Mouse (Mus musculus): ENCODE data around the gene Tecpr1. TPM values are rescaled to one million over a fixed set of nuclear protein-coding genes. Genes with fewer than 3 reads are reported as not detected.

Gene Tecpr1
- polyA plus RNA-seq, 1 experiment from 2014 or later: 2.5 TPM

DNA sequence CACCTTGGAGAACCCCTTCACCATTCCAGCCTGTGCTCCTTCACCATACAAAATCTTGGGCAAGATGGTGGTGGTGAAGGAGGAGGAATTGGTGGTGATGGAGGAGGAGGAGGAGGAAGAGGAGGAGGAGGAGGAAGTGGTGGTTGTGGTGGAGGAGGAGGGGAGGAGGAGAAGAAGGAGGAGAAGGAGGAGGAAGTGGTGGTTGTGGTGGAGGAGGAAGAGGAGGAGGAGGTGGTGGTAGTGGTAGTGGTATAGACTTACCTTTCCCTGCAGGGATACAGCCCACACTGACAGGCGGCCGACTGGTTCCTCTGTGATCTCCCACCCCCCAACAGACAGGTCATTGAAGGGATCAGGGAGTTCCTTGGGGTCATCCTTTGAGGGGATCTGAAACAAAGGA, 7.4 kb downstream of the Tecpr1 start:
- ATAC-seq: no peak
- no peak for DNase-seq
- H3K4me2 ChIP-seq (ENCODE audit: low read depth, low read length): no peak overlapping the region
- no peak overlapping the region for H3K4me3 ChIP-seq (ENCODE audit: low read depth, low read length)
- TF ChIP-seq CTCF (IDR thresholded peaks at IDR 0.05; ENCODE audit: low read depth) (no peak), EP300 (IDR thresholded peaks at IDR 0.05; ENCODE audit: low read depth) (no peak)
- no peaks in the 10 kb centered on the region for H3K27me3 ChIP-seq (ENCODE audit: insufficient read depth, low read length)
- H3K36me3 ChIP-seq (replicated peaks; ENCODE audit: insufficient read depth, low read length): peaks cover 11% of the 10 kb centered on the region
- no peaks in the 10 kb centered on the region for H3K4me1 ChIP-seq (ENCODE audit: insufficient read depth)
- no peak overlapping the region for H3K9ac ChIP-seq (replicated peaks)
- H3K9me3 ChIP-seq (ENCODE audit: low read length): no peaks in the 10 kb centered on the region
- WGBS (ENCODE audit: insufficient replicate concordance): 42% methylated on average over 2 of the region's 2 CpGs
- no peak overlapping the region for H3K27ac ChIP-seq (ENCODE audit: low read depth)

DNA sequence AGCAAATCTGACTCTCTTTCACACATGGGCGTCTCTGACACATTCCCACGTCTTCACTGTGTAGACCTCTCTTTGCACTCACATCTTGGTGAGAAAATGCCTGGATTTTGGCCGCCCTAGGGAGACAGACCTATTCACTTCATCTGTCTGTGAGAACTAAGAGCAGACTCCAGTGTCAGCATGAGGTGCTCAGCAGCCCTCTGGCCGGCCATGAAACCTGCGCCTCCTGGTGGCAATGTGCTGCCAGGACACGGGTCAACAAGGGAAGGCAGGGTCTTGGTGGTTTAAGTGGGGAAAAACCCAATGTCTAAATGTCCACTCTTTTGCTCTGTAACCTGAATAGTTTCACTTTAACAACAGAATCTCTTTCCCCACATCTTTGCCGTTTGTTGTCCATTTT, 9.0 kb downstream of the Tecpr1 start:
- WGBS (ENCODE audit: insufficient replicate concordance): 35% methylated on average over 7 of the region's 7 CpGs
- peak; percentile 67 for DNase-seq
- no peak; the same call in 1 of the 2 replicates for ATAC-seq
- no peak overlapping the region for H3K27ac ChIP-seq (ENCODE audit: low read depth)
- peaks cover 14% of the 10 kb centered on the region for H3K36me3 ChIP-seq (replicated peaks; ENCODE audit: insufficient read depth, low read length)
- H3K9ac ChIP-seq (replicated peaks): no peak overlapping the region
- no peaks in the 10 kb centered on the region for H3K27me3 ChIP-seq (ENCODE audit: insufficient read depth, low read length)
- no peak overlapping the region for H3K4me3 ChIP-seq (ENCODE audit: low read depth, low read length)
- H3K9me3 ChIP-seq (ENCODE audit: low read length): no peaks in the 10 kb centered on the region
- no peak for TF ChIP-seq EP300 (IDR thresholded peaks at IDR 0.05; ENCODE audit: low read depth)
- TF ChIP-seq CTCF (IDR thresholded peaks at IDR 0.05; ENCODE audit: low read depth): peak; percentile 90
- H3K4me2 ChIP-seq (ENCODE audit: low read depth, low read length): no peak overlapping the region
- H3K4me1 ChIP-seq (ENCODE audit: insufficient read depth): no peaks in the 10 kb centered on the region

DNA sequence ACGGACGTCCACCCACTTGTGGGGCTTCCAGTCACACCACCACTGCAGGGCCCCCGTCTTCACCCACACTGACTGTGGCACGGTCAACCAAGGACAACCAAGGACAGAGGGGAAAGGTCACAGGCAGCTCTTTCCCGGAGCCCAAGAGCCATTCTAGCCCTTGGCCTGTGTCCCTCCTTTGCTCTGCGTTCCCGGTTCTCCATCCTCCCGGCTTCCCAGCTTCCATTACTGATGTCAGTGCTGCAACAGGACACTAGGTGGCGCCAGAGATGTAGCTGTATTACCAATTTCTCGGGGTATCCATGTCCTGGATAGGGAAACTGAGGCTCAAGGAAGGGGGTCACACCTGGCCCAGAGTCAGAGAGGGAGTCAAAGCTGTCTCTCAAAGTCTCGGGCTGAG, 15.9 kb downstream of the Tecpr1 start:
- no peaks in the 10 kb centered on the region for H3K4me1 ChIP-seq (ENCODE audit: insufficient read depth)
- no peak for ATAC-seq
- H3K9me3 ChIP-seq (ENCODE audit: low read length): 0 out of 2 replicates have a peak, but pooled peaks cover under 1% of the 10 kb centered on the region
- no peak overlapping the region for H3K9ac ChIP-seq (replicated peaks)
- no peak overlapping the region for H3K4me2 ChIP-seq (ENCODE audit: low read depth, low read length)
- H3K4me3 ChIP-seq (ENCODE audit: low read depth, low read length): no peak overlapping the region
- H3K27me3 ChIP-seq (ENCODE audit: insufficient read depth, low read length): no peaks in the 10 kb centered on the region
- DNase-seq: peak; percentile 51
- peaks cover 14% of the 10 kb centered on the region; the same call in 1 of the 2 replicates for H3K36me3 ChIP-seq (replicated peaks; ENCODE audit: insufficient read depth, low read length)
- WGBS (ENCODE audit: insufficient replicate concordance): 48% methylated on average over 11 of the region's 11 CpGs
- no peak overlapping the region for H3K27ac ChIP-seq (ENCODE audit: low read depth)
- peak; percentile 84 for TF ChIP-seq CTCF (IDR thresholded peaks at IDR 0.05; ENCODE audit: low read depth)
- no peak for TF ChIP-seq EP300 (IDR thresholded peaks at IDR 0.05; ENCODE audit: low read depth)

DNA sequence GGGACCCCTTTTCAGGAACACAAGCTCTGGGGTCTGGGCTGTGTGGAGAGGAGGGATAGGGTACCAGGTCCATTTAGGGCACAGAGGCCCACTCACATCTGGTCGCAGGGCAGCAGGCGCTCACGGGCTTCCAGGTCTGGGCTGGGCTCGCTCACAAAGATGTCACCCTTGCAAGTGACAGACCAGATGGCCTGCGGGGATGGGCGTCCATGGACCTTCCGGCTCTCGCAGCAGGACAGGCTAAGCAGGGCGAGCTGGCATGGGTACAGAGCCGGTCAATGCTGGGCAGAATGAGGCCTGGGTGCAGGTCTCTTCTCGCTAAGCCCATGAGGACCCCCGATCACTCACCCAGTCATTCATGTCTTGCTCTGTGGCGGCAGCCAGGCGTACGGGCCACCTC, 17.3 kb downstream of the Tecpr1 start:
- no peak overlapping the region for H3K4me2 ChIP-seq (ENCODE audit: low read depth, low read length)
- no peak overlapping the region for H3K4me3 ChIP-seq (ENCODE audit: low read depth, low read length)
- H3K9ac ChIP-seq (replicated peaks): no peak overlapping the region
- no peaks in the 10 kb centered on the region for H3K27me3 ChIP-seq (ENCODE audit: insufficient read depth, low read length)
- no peak for TF ChIP-seq CTCF (IDR thresholded peaks at IDR 0.05; ENCODE audit: low read depth)
- TF ChIP-seq EP300 (IDR thresholded peaks at IDR 0.05; ENCODE audit: low read depth): no peak
- WGBS (ENCODE audit: insufficient replicate concordance): 87% methylated on average over 15 of the region's 15 CpGs
- H3K4me1 ChIP-seq (ENCODE audit: insufficient read depth): no peaks in the 10 kb centered on the region
- no peak for DNase-seq
- ATAC-seq: no peak
- H3K36me3 ChIP-seq (replicated peaks; ENCODE audit: insufficient read depth, low read length): peaks cover 11% of the 10 kb centered on the region; the same call in 1 of the 2 replicates
- H3K9me3 ChIP-seq (ENCODE audit: low read length): 0 out of 2 replicates have a peak, but pooled peaks cover 3% of the 10 kb centered on the region
- no peak overlapping the region for H3K27ac ChIP-seq (ENCODE audit: low read depth)

DNA sequence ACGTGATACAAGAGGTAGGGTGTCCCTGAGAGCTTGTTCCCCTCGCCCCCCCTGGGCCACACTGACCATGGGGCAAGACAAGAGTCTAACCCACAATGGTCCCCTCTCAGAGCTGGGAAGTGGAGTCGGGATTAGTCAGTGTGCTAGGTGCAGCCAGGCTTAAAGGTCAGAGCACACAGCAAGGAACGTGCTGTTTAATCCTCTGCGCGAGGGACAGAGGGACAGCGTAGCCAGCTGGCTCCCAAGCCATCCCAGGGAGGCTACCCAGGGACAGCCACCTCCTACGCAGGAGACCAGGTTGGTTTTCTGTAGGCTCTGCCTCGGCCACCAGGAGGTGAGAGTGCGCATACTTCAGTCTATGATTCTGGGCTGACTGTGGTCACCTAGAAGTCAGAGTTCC, 18.5 kb downstream of the Tecpr1 start:
- no peaks in the 10 kb centered on the region; the same call in 1 of the 2 replicates for H3K4me1 ChIP-seq (ENCODE audit: insufficient read depth)
- 77% methylated on average over 10 of the region's 10 CpGs for WGBS (ENCODE audit: insufficient replicate concordance)
- no peaks in the 10 kb centered on the region for H3K27me3 ChIP-seq (ENCODE audit: insufficient read depth, low read length)
- DNase-seq: no peak
- no peak overlapping the region for H3K4me2 ChIP-seq (ENCODE audit: low read depth, low read length)
- H3K9me3 ChIP-seq (ENCODE audit: low read length): 0 out of 2 replicates have a peak, but pooled peaks cover 3% of the 10 kb centered on the region
- ATAC-seq: no peak
- H3K27ac ChIP-seq (ENCODE audit: low read depth): no peak overlapping the region
- TF ChIP-seq CTCF (IDR thresholded peaks at IDR 0.05; ENCODE audit: low read depth): no peak
- TF ChIP-seq EP300 (IDR thresholded peaks at IDR 0.05; ENCODE audit: low read depth): no peak
- H3K9ac ChIP-seq (replicated peaks): no peak overlapping the region
- no peak overlapping the region for H3K4me3 ChIP-seq (ENCODE audit: low read depth, low read length)
- peaks cover 9% of the 10 kb centered on the region; the same call in 1 of the 2 replicates for H3K36me3 ChIP-seq (replicated peaks; ENCODE audit: insufficient read depth, low read length)

DNA sequence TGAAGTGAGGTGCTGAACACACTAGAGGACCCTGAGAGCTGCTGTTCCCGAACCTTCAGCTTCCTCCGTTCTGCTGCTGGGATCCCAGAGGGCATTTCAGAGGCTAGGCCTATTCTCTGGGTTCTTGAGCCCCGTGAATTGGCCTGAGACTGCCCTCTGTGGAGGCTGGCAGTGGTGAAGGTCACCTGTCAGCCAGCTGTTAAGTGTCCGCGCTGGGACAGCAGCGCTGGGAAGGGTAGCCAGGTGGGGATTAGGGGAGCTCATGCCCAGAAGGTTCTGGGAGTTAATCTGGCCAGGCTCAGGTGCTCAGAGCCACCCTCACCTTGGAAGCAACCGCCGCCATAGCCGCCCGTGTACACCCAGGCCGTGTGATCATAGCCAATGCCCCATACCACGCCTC, 19.1 kb downstream of the Tecpr1 start:
- 91% methylated on average over 12 of the region's 12 CpGs for WGBS (ENCODE audit: insufficient replicate concordance)
- Histone ChIP-seq H3K27ac (ENCODE audit: low read depth) (no peak overlapping the region), H3K9ac (replicated peaks) (no peak overlapping the region), H3K36me3 (replicated peaks; ENCODE audit: insufficient read depth, low read length) (peaks cover 8% of the 10 kb centered on the region; the same call in 1 of the 2 replicates), H3K4me3 (ENCODE audit: low read depth, low read length) (no peak overlapping the region), H3K27me3 (ENCODE audit: insufficient read depth, low read length) (no peaks in the 10 kb centered on the region), H3K4me1 (ENCODE audit: insufficient read depth) (no peaks in the 10 kb centered on the region; the same call in 1 of the 2 replicates), H3K9me3 (ENCODE audit: low read length) (0 out of 2 replicates have a peak, but pooled peaks cover 3% of the 10 kb centered on the region), H3K4me2 (ENCODE audit: low read depth, low read length) (no peak overlapping the region)
- TF ChIP-seq EP300 (IDR thresholded peaks at IDR 0.05; ENCODE audit: low read depth) (no peak), CTCF (IDR thresholded peaks at IDR 0.05; ENCODE audit: low read depth) (no peak)
- ATAC-seq: no peak
- DNase-seq: no peak

Measured in liver, postnatal 0 days (tissue).